In genomic region chr9:89868093-89868729, GRCm38 (mm10) we compare ENCODE assay signal across 10 mouse cellular contexts. TPM values are rescaled to one million over a fixed set of nuclear protein-coding genes. Genes with fewer than 3 reads are reported as not detected.
DNase-seq lines count a peak whose midpoint lies in the region; ATAC-seq and TF ChIP-seq lines count a peak whose summit lies in the region.
"Had no signal": no experiment of that assay in that cellular context is flagged by ENCODE, and none has a peak within 500 bp of the region (broad histone marks: within the 10 kb centered on the region; RNA-seq: fewer than 3 reads in every experiment).

No protein-coding gene starts in this region.

- no peak for TF ChIP-seq CTCF in heart, adult 2 months (IDR thresholded peaks at IDR 0.05)
- no peak for TF ChIP-seq CTCF in kidney, postnatal 0 days (IDR thresholded peaks at IDR 0.05; ENCODE audit: low read depth)

- H3K9me3 ChIP-seq in forebrain, embryonic 11.5 days (ENCODE audit: control insufficient read depth, low read length): no peaks in the 10 kb centered on the region
- no peaks in the 10 kb centered on the region for H3K9me3 ChIP-seq in kidney, postnatal 0 days (replicated peaks; ENCODE audit: low read length)
- no peaks in the 10 kb centered on the region for H3K9me3 ChIP-seq in midbrain, embryonic 14.5 days (ENCODE audit: control insufficient read depth, low read length)

- DNase-seq in heart, adult 11 months: peak; percentile 67
- no peak for DNase-seq in heart, adult 2 months
- DNase-seq in forebrain, embryonic 11.5 days (ENCODE audit: low spot score): peak; percentile 66
- peak; percentile 15 for DNase-seq in kidney, postnatal 0 days (ENCODE audit: low spot score)
- DNase-seq in midbrain, embryonic 14.5 days: no peak
- DNase-seq in cerebellum, adult 9-10 months: no peak
- no peak for DNase-seq in layer of hippocampus, postnatal 36 days
- DNase-seq in gastrocnemius, postnatal 4 days (ENCODE audit: low spot score in 2 of 2): no peak

- 0 out of 2 replicates have a peak, but pooled peaks cover 5% of the 10 kb centered on the region for H3K27me3 ChIP-seq in heart, adult 2 months (ENCODE audit: control insufficient read depth, insufficient read depth, low read length)
- H3K27me3 ChIP-seq in forebrain, embryonic 11.5 days (ENCODE audit: control insufficient read depth, insufficient read depth, low read length): peaks cover 19% of the 10 kb centered on the region
- peaks cover 5% of the 10 kb centered on the region for H3K27me3 ChIP-seq in kidney, postnatal 0 days (ENCODE audit: insufficient read depth, low read length)
- H3K27me3 ChIP-seq in midbrain, embryonic 14.5 days (ENCODE audit: control insufficient read depth, insufficient read depth, low read length): peaks cover 26% of the 10 kb centered on the region; the same call in 1 of the 2 replicates

- H3K4me3 ChIP-seq in heart, adult 2 months: no peak overlapping the region
- H3K4me3 ChIP-seq in forebrain, embryonic 11.5 days (ENCODE audit: low read depth, low read length): no peak overlapping the region
- H3K4me3 ChIP-seq in kidney, postnatal 0 days (replicated peaks; ENCODE audit: low read depth, low read length): 0 out of 2 replicates have a peak overlapping the region, but pooled peaks have one; percentile 5
- peak overlapping the region; percentile 18; the same call in 1 of the 2 replicates for H3K4me3 ChIP-seq in midbrain, embryonic 14.5 days (replicated peaks; ENCODE audit: low read depth, low read length)
- H3K4me3 ChIP-seq: myocyte had no signal

- H3K36me3 ChIP-seq in heart, adult 2 months (ENCODE audit: control insufficient read depth, insufficient read depth, low read length): no peaks in the 10 kb centered on the region
- H3K36me3 ChIP-seq in forebrain, embryonic 11.5 days (ENCODE audit: control insufficient read depth, insufficient read depth, low read length): no peaks in the 10 kb centered on the region
- no peaks in the 10 kb centered on the region for H3K36me3 ChIP-seq in kidney, postnatal 0 days (ENCODE audit: insufficient read depth, low read length)
- no peaks in the 10 kb centered on the region for H3K36me3 ChIP-seq in midbrain, embryonic 14.5 days (ENCODE audit: control insufficient read depth, insufficient read depth, low read length)

- H3K27ac ChIP-seq in heart, adult 2 months: no peak overlapping the region
- no peak overlapping the region for H3K27ac ChIP-seq in forebrain, embryonic 11.5 days (ENCODE audit: low read depth, low read length)
- H3K27ac ChIP-seq in kidney, postnatal 0 days: no peak overlapping the region
- H3K27ac ChIP-seq in midbrain, embryonic 14.5 days (replicated peaks; ENCODE audit: low read depth, low read length): no peak overlapping the region

- H3K4me2 ChIP-seq in forebrain, embryonic 11.5 days (ENCODE audit: low read depth, low read length, severe bottlenecking): peak overlapping the region; percentile 27; the same call in 1 of the 2 replicates
- peak overlapping the region; percentile 37 for H3K4me2 ChIP-seq in kidney, postnatal 0 days (ENCODE audit: low read length)
- H3K4me2 ChIP-seq in midbrain, embryonic 14.5 days (ENCODE audit: low read length): peak overlapping the region; percentile 44

- intact Hi-C loops in heart, adult 2 months (cut with DNase I): no loop called here

- peak; percentile 61 for ATAC-seq in forebrain, embryonic 11.5 days (replicated peaks; ENCODE audit: low FRiP score)
- no peak for ATAC-seq in kidney, postnatal 0 days (replicated peaks; ENCODE audit: low FRiP score, low read depth)
- peak; percentile 54; the same call in 1 of the 2 replicates for ATAC-seq in midbrain, embryonic 14.5 days (ENCODE audit: low FRiP score, low TSS enrichment)

- TF ChIP-seq EP300 in heart, adult 2 months (IDR thresholded peaks at IDR 0.05; ENCODE audit: insufficient read depth, low read depth, low read length): no peak

- TF ChIP-seq POLR2A in heart, adult 2 months (IDR thresholded peaks at IDR 0.05; ENCODE audit: insufficient read depth, low read depth, low read length): no peak

- WGBS in heart, adult 2 months: 8% methylated on average over 16 of the region's 16 CpGs
- 3% methylated on average over 16 of the region's 16 CpGs for WGBS in forebrain, embryonic 11.5 days
- WGBS in kidney, postnatal 0 days: 3% methylated on average over 16 of the region's 16 CpGs
- WGBS in midbrain, embryonic 14.5 days: 4% methylated on average over 16 of the region's 16 CpGs

- H3K4me1 ChIP-seq in heart, adult 2 months (ENCODE audit: control insufficient read depth, insufficient read depth, low read length): no peaks in the 10 kb centered on the region
- no peaks in the 10 kb centered on the region for H3K4me1 ChIP-seq in forebrain, embryonic 11.5 days (replicated peaks; ENCODE audit: control insufficient read depth, insufficient read depth, low read length)
- H3K4me1 ChIP-seq in kidney, postnatal 0 days (replicated peaks; ENCODE audit: insufficient read depth, low read length): no peaks in the 10 kb centered on the region
- H3K4me1 ChIP-seq in midbrain, embryonic 14.5 days (ENCODE audit: control insufficient read depth, insufficient read depth, low read length): no peaks in the 10 kb centered on the region

- no peaks in the 10 kb centered on the region for H3K79me2 ChIP-seq in heart, adult 2 months (replicated peaks; ENCODE audit: control insufficient read depth, insufficient read depth, low read length)

- no peak overlapping the region for H3K9ac ChIP-seq in heart, adult 2 months (ENCODE audit: low read depth, low read length)
- H3K9ac ChIP-seq in forebrain, embryonic 11.5 days (ENCODE audit: low read length): no peak overlapping the region
- no peak overlapping the region for H3K9ac ChIP-seq in kidney, postnatal 0 days (ENCODE audit: low read depth, low read length)
- H3K9ac ChIP-seq in midbrain, embryonic 14.5 days (replicated peaks; ENCODE audit: low read length): 0 out of 2 replicates have a peak overlapping the region, but pooled peaks have one; percentile 14

RNA-seq across cellular contexts. Expression of gene Rasgrf1, which starts 41.5 kb away (rescaled TPM):
- not detected for total RNA-seq in heart, adult 2 months (2021)
- polyA plus RNA-seq in heart, adult 2 months (2012; rRNA removed): not detected in 2 replicates
- 0.08 TPM in 1 of 2 replicates, not detected in the other for polyA plus RNA-seq in forebrain, embryonic 11.5 days (2014; fragmentation: Nextera tagmentation; extraction: Ambion mirVana)
- polyA plus RNA-seq in kidney, postnatal 0 days (2015; fragmentation: Nextera tagmentation; extraction: Ambion mirVana): 0.05 TPM in 1 of 2 replicates, not detected in the other
- polyA plus RNA-seq in midbrain, embryonic 14.5 days (2014; fragmentation: Nextera tagmentation; extraction: Ambion mirVana): 3.5 and 4.5 TPM in 2 replicates
- total RNA-seq in layer of hippocampus, postnatal 36 days (2021): 100 to 1,000 TPM; 434 to 445 TPM
- total RNA-seq in gastrocnemius, postnatal 4 days (2021): under 1 TPM in 1 of 2 experiments, not detected in 1; 0.15 TPM
- polyA plus RNA-seq: C2C12, myocyte had no signal

Comparison
In these comparisons a context has a peak if more than half of its experiments do, and no peak if none do; other contexts are left out.
1. DNase-seq: peak in heart, adult 11 months (single experiment), forebrain, embryonic 11.5 days (single experiment) and kidney, postnatal 0 days (single experiment); none in heart, adult 2 months (0 of 2), midbrain, embryonic 14.5 days (single experiment), cerebellum, adult 9-10 months (single experiment), layer of hippocampus, postnatal 36 days (0 of 2) and gastrocnemius, postnatal 4 days (0 of 2).
2. H3K4me3 ChIP-seq: peak in kidney, postnatal 0 days (single experiment) and midbrain, embryonic 14.5 days (single experiment); none in heart, adult 2 months (single experiment) and forebrain, embryonic 11.5 days (single experiment).
3. Peak in every context shown above with its lines, with median percentiles within 50 percentile points of each other: H3K4me2 ChIP-seq.